Mouse (Mus musculus) frontal cortex, postnatal 36 days (tissue): Measurements from ENCODE around the gene Zbtb9.
A peak's percentile ranks its signal among the peaks of the same experiment; 100 is the strongest.
"Not testable (repeated sequence)": the region's sequence is repeated elsewhere in the genome, so short reads cannot be mapped to it uniquely, and the experiment has no call there.

Experiments
- DNase-seq, 2 experiments: peaks; one replicate each; pipeline ENCODE4 v3.0.0; 2022; ENCODE audit warnings: low spot score in 2 of 2

The Zbtb9 gene

DNA sequence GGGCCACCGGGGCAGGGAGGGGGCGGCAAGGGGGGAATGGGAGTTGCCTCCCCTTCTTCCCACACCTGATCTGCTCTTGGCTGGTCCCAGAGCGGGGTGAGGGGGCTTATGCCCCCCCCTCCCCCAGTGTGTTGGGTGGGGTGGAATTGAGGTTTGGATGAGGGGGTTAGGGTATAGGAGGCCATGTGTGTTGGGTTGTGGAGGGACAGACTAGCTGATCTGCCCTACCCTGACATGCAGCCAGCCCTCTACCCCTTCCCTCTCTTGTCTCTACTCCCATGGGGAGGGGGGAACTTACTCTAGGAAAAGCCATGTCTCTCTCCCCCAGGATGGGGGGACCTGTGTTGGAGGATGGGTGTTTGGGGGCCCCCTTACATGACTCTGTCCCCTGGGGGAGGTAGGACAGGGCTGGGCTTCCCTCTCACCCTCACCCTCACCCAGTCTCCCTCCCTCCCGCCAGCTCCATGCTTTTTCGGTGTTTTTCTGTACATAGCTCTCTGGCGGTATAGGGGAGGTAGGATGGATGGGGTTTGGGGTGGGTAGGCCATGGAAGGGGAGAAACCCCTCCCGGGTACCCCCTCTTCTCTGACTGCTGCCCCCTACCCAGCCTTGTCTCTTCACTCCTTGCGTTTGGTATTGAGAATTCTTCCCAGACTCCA is 1.6 kb upstream of the Zbtb9 start:
- DNase-seq: no peak

DNA sequence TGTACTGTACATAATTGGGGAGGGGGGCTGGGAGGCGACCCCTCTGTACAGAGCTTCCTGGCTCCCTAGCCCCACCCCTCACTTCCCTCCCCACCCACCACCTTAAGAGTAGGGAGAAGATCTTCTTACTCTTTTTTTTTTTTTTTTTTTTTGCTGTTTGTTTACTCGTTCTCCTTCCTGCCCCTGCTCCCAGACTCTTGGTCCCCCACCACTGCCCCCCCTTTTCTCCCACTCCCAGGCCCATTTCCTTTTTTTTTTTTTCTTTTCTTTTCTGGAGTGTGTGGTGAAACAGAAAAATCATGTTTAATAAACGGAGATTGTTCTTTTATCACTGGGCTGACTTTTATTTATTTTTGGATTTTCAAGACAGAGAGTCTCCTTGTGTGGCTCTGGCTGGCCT is 860 bp upstream of the Zbtb9 start:
- DNase-seq: no peak

DNA sequence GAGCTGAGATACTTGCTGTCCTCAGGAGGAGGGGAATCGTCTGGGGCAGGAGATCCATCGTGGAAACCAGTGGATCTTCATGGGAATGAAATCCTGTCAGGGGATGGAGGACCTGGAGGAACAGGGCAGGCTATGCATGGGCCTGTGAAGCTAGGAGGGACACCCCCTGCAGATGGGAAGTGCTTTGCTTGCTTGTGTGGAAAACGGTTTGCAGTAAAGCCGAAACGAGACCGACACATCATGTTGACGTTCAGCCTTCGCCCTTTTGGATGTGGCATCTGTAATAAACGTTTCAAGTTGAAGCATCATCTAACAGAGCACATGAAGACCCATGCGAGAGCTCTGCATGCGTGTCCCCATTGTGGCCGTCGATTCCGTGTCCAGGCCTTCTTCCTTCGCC is 1.6 kb downstream of the Zbtb9 start:
- DNase-seq: no peak

DNA sequence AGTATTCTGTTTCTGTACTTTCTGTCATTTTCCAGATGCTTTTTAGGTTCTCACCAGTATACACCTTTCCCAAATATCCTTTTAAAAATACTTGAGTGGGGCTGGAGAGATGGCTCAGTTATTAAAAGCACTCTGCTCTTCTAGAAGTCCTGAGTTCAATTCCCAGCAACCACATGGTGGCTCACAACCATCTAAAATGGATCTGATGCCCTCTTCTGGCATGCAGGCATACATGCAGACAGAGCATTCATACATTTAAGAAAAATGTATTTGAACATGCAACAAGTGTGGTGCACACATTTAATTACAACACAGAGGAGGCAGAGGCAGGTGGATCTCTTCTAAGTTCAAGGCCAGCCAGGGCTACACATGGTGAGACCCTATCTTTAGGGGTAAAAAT is 2.4 kb downstream of the Zbtb9 start:
- no peak for DNase-seq

DNA sequence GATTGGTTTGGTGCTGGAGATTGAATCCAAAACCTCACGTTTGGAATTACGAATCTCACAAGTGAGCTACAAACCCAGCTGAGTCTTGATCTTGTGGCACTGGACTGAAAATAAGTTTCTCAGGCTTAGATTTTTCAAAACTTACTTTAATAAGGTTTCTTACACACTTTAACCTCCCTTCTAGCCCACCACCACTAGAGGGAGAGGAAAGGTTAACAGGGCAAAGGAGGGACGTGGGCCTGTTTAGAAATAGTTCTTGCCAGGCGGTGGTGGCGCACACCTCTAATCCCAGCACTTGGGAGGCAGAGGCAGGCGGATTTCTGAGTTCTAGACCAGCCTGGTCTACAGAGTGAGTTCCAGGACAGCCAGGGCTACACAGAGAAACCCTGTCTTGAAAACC is 4.4 kb downstream of the Zbtb9 start:
- not testable (repeated sequence) for DNase-seq

DNA sequence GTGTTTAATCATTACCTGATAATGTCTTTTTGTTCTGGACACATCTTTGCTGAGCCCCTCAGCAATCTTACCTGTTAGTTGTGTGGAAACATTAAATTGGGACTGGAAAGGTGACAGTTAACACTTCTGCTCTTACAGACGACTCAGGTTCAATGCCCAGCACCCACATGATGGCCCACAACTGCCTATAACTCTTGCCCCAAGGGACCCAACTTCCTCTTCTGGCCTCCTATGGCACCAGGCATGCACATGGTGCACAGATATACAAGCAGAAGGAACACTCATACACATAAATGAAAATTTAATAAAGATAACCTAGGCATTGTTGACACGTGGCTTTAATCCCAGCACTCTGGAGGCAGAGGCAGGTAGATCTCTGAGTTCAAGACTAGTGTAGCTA is 6.5 kb downstream of the Zbtb9 start:
- no peak for DNase-seq

DNA sequence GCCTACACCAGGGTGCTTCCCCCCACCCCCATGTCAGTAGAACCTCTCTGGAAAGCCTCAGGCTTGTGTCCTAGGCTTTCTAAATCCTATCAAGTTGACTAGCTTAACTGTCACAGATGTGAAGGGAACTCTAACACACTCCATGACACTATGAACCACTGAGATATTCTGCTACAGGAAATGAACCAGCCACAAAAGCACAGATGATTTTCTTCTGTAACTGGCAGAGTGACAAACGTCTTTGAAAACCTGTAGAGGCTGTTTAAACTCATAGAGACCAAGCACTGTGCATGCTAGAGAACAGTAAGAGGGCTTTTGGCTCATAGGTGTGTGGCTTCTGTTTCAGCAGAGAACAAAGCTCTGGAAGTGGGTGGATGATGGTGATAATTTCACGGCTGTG is 8.1 kb downstream of the Zbtb9 start:
- DNase-seq: no peak

DNA sequence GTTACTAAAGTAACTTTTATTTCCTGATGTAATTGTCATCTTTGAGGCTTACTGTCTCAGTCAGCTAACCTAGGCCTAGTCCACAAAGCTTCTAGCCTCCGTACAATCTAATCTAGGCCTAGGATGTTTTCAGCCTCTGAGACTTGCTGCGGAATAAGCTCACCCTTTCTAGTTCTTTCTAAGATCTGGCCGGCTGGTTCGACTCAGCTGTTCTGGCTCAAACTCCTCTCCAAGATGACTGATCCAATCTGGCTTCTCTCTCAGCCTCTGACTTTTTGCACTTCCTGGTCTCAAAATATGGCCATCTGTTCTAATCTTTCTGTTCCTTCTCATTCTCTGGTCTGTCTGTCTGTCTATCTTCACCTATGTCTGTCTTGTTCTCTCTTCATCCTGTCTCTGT is 10.4 kb downstream of the Zbtb9 start:
- no peak for DNase-seq

DNA sequence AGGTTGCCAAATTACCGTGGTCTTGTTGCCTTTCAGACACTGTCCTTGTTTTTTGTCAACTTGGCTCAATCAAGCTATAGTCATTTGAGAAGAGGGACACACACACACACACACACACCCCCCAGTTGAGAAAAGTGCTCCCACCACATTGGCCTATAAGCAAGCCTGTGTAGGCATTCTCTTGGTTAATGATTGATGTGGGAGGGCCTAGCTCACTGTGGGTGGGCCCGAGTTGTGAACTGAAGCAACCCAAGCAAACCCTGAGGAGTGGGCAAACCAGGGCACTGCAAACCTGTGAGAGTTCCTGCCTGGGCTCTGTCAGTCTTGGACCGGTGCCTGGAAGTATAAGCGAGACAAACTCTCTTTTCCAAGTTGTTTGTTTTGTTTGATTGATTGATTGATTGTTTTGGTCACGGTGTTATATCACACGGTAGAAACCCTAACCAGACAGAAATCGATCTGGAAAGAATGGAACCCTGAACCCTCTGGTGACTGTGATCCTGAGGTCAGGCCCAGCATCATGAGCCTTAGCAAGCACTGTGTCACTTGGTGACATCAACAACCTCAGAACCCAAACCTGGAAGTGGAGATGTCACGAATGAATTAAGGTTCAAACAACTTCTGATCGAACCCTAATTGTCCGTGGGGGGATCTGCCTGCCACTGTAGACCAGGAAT is 12.7 kb downstream of the Zbtb9 start:
- DNase-seq: no peak

DNA sequence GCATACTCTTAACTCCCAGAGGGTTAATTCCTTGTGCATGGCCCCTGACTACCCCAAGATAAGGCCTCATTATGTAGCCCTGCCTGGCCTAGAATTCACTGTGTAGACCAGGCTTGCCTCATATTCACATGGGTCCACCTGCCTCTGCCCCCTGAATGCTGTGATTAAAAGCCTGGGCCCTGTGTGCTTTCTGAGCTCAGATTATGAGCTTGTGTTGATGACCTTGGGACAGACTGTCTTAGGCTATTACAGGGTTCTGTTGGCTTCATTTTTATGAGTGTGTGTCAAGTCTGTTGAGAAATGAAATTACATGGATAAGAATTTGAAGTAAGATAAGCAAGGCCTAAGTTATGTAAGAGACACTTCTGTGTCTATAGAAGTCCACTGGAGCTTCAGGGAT is 17.6 kb downstream of the Zbtb9 start:
- DNase-seq: no peak

DNA sequence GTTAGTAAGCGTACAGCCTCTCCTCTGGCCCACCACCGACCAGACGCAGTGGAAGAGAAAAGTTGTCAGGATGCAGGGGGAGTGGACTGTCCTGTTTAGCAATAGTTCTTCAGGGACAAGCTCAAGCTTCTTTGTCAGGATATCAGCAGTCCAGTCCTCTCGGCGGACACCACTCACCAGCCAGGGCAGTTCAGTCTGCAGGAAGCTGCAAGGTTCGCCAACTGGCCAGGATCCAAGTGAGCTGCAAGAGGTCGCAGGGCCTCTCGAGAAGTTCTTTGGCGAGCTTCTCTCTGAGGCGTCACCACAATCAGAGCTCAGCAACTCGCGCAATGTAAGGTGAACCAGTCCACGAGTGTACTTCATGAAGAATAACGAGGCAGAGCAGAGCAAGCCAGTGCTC is 21.4 kb downstream of the Zbtb9 start:
- no peak for DNase-seq

DNA sequence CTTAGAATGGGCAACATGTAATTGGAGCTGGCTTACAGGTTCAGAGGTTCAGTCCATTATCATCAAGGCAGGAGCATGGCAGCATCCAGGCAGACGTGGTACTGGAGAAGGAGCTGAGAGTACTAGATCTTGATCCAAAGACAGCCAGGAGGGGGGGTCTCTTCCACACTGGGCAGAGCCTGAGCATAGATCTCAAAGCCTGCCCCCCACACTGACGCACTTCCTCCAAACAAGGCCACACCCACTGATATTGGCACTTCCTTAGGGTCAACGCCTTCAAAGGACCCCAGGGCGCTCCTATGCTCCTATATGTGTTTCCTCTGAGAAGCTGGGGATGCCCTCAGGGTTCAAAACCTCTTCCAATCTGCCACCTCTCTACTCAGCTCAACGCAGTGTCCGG is 22.0 kb downstream of the Zbtb9 start:
- DNase-seq: no peak

DNA sequence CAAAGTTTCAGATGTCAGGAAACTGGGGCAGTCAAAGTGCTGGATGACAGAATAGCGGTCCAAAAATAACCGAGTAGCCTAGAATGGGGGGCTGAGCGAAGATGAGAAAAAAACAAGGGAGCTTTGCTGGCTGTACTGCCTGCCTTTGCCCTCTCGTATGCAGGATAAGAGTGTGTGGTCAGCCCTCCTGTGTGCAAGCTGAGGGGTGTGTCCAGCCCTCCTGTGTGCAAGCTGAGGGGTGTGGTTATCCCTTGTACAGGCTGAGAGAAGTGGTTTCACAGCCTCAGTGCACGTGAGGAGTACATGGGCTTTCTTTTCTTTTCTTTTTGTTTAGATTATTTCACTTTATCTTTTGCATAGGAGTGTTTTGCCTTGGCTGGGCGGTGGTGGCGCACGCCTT is 22.6 kb downstream of the Zbtb9 start:
- DNase-seq: no peak

DNA sequence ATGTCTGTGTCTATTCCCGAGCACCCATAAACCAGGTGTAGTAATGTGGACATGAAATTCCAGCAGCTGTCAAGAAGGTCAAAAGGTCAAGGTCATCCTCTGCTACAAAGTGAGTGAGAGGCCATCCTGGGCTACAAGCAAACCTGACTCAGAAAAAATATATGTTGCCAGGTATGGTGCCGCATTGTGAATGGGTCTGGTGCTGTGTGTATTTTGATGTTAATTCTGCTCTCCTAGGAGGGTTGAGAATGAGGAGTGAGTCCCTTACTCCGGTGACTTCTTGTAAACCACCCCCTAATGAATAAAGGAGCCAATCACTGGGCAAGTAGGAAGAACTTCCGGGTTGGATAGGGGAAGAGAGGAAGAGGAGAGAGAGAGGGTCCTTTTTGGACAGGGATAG is 24.7 kb downstream of the Zbtb9 start:
- DNase-seq: no peak

DNA sequence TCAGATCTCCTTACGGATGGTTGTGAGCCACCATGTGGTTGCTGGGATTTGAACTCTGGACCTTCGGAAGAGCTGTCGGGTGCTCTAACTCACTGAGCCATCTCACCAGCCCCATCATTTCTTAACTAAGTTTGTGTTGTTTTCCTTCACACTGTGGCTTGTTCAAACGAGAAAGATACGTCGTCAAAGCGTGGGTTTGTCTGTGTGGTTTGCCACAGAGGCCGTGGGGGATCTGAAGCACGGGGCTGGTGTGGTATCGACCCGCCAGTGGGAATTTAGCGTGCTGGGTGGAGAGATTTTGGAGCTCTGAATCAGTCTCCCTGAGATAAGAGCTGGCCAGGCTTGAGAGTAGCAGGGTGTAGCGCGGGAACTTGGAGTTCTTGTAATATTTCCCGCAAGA is 25.3 kb downstream of the Zbtb9 start:
- DNase-seq: no peak

DNA sequence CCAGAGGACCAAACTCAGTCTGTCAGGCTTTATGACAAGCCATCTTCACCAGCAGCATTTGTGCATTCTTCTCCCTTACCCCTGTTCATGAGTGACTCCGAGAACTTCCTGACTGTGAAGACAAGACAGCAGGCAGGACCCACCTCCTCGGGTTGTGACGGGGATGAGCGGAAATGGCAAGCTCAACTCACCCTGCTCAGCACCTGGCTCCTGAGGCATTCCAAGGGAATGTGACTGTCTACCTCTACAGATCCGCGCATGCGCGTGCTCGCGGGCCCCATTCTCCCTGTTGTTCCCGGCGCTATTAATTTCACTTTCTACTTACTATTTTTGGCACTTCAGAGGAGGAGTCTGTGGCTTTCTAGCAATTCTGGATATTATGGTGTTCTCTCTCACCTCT is 27.0 kb downstream of the Zbtb9 start:
- no peak for DNase-seq

DNA sequence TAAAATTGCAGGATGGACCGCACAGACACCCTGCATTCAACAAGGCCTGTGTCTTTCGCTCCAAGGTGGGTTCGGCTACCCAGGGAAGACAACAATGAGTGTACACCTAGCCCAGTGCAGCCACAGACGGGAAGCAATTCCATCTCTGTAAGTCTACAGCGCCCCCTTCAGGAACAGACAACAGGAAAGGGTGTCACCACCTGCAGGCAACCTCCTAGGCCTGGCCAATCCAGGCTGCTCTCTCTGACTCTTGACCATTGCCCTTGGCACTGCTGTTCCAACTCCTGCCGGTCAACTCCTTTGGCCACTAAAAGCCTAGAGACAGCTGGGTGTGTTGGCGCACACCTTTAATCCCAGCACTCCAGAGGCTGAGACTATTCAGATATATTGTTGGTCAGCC is 28.2 kb downstream of the Zbtb9 start:
- DNase-seq: no peak

DNA sequence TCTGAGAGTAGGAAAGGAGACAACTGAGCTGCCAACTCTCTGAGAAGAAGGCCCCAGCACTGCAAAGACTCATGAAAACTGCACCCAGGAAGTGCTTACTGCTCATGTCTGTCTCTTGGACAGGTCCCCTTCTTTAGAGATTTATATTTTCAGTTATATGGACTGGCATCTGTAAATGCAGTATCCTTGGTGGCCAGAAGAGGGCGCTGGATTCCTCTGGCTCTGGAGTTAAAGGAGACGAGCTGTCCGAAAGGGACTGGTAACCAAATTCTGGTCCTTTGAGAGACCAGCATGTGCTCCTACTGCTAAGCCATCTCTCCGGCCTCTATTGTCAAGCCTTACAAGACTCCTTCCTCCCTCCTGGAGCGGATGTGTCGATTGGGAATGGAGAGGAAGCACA is 28.9 kb downstream of the Zbtb9 start:
- no peak for DNase-seq

DNA sequence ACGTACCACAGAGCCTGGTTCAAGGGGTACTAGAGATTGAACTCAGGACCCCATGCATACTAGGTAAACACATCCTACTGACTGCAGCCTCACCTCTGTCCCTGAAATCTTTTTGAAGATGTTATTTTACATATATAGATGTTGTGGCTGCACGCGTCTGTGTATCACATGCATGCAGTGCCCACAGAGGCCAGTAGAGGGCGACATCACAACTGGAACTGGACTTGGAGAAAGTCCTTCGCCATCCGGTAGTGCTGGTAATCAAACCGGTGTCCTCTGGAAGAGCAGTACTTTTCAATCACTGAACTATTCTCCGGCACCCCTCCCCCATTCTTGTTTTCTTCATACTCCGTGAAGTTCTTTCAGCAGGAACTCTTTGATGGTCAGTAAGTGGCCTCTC is 31.5 kb downstream of the Zbtb9 start:
- peak in 1 of 2 experiments; percentile 49 for DNase-seq

DNA sequence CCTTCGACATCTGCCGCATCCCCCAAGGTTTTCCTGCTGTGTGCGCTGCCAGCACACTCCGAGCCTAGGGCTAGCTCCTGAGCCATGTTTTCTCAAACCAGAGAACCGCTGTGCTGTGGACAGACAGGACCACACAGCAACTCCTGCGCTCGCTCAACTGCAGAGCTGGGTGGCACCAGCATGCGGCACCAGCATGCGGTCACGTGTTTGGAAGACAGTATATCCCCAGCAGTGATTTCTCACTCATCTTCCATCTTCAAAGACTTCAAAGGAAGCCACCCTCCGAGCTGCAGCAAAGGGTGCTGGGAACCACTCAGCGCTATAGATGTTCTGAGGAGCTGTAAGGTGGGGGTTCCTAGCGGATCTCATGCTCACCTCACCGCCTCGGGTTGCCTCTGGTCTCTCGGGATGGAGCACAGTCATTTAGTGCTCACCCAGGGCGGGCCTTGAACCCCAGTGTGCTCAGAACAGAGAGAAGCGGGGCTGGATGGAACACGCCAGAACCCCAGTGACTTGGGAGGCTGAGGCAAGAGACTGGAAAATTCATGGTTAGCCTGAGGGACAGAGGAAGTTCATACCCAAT is 32.0 kb downstream of the Zbtb9 start:
- no peak for DNase-seq

DNA sequence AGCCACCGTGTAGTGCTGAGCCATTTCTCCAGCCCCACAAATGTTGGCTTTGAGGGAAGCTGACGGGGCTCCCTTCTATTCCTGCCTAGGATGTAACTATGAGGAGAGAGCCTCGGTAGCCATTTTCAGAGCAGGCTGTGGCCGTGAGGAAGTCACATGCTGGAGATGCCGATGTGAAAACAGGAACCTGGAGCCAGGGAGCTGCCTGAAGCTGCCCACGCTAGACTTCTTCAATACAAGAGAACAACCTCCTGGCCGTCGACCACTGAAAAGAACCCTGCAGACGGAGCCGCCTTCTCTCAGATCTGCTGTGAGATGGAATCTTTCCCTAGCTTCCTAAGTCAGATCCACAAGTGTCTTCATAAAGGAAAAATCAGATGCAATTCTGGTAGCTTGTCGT is 32.7 kb downstream of the Zbtb9 start:
- DNase-seq: peak in 1 of 2 experiments; percentile 36

DNA sequence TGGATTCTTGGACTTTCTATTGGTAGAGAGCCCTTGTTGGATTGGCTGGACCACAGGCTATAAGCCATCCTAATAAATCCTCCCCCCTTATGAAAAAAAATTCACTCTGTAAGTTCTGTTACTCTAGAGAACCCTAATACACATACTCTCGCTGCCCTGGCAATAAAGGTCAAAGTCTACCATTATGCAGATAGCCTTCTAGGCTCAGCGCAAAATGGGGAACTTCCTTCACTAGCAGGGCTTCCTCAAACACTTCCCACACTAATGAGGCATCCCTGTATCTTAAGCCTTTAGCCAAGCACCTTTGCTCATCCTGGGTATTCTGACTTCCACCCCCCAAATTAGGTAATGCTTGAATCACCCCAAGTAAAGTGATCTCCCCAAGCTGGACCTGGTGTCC is 35.3 kb downstream of the Zbtb9 start:
- no peak for DNase-seq

DNA sequence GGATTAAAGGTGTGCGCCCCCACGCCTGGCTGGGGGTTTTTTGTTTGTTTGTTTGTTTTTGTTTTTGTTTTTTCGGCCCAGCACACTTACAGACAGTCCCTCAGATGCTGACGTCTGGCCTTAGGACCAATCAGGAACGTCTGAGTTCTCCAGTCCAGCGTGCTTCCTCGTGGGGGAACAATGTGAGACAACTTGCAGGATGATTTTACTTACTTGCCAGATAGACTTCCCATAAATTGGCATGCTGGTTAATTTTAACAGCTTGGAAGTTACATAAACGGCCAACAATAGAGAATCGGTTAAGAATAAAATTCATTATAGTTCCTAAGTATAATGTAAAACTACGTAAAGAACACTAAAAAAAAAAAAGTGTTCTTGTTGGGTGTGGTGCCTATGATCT is 38.2 kb downstream of the Zbtb9 start:
- peak in 1 of 2 experiments; percentile 44 for DNase-seq
